Mouse (Mus musculus) erythroid progenitor cell, adult 5-6 weeks (primary cell): Measurements from ENCODE around the gene Slc41a3. TPM values are rescaled to one million over a fixed set of nuclear protein-coding genes. Genes with fewer than 3 reads are reported as not detected.
"Not testable (repeated sequence)": the region's sequence is repeated elsewhere in the genome, so short reads cannot be mapped to it uniquely, and the experiment has no call there.

Source experiments
- ATAC-seq: replicated peaks from 2 replicates; pipeline ENCODE4 v1.8.0; 2016; ENCODE audit warnings: moderate number of reproducible peaks, mild to moderate bottlenecking, moderate TSS enrichment, inconsistent platforms; ENCODE audit not compliant: poor library complexity, low FRiP score, severe bottlenecking
- total RNA-seq, 2 experiments: library from RNA; stranded (forward) in 1 of 2; stranded (reverse) in 1 of 2; fragments of 150-400 nt in 1 of 2; fragments of 186-747, 209-891 nt in 1 of 2; gene quantifications; 2 replicates each; pipeline versions ENCODE4 v1.2.3 to v1.2.4; 2015 to 2017; ENCODE audit warnings: low replicate concordance in 2 of 2

Gene Slc41a3
- total RNA-seq, 2 experiments from 2014 or later = 3.4 to 5.3 TPM

DNA sequence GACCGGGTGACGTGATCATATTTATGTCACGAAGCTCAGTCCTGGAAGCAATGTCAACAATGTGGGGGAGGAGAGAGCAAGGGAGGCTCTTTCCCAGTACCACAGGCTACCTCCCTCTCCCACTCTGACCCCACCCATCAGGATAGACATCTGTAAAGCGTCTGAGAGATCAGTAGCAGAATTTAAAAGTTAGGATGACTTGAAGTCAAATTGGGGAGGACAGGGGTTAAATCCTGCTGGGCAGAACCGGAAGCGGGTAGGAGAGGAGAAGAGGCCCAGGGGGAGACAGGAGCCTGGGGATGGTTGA lies 17.0 kb downstream of the Slc41a3 start:
- ATAC-seq = no peak

DNA sequence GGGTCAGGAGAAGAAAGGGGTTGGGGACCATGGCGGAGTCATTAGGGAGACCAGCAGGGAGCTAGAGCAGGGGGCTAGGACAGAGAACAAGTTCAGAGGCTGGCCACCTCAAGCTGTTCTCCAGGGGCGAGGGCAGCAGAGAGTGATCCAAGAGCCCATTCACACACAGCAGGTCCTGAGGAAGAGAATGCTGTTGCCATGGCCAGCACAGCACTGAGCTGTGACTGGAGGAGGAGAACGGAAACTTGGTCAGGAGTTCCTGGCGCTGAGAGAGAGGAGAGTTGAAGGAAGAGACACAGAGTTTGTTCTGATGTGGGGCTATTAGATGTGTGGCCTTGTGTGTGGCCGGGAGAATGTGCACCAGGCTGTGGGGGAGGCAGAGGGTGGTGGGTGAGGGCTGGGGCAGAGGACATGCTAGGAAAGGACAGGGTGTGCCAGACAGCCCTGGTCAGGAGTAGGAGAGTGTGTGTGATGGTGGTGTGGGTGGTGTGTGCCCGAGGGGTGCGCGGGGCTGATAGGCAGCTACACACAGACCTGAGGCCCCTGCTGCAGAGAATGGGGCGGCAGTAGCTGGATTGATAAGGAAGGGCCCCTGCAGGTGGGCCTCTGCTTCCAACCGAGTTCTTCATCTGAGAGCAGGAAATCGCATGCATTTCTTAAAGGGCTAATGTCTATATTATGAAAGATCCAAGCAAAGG lies 18.4 kb downstream of the Slc41a3 start:
- peak; percentile 48 for ATAC-seq

DNA sequence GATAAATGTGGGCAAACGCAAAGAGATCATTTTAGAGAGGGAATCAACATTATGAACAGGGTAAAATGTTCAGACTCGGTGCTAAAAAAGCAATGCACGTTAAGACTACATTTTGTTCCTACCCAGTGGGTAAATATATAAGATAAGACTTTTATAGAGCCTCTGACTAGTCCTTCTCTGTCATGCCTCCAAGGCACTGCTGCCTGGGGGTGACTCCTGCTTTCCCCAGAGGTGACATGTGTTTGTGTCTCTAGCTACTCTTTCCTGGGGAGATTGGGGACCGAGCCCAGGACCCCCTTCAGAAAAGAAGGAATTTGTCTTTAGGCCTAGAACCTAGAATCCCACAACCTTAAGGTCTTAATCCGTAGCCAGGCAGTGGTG lies 18.9 kb downstream of the Slc41a3 start:
- ATAC-seq = no peak

- no peak for ATAC-seq
These were observed 19.7 kb downstream of the Slc41a3 start for GRCm38 (mm10) chr6:90624184-90624583.

DNA sequence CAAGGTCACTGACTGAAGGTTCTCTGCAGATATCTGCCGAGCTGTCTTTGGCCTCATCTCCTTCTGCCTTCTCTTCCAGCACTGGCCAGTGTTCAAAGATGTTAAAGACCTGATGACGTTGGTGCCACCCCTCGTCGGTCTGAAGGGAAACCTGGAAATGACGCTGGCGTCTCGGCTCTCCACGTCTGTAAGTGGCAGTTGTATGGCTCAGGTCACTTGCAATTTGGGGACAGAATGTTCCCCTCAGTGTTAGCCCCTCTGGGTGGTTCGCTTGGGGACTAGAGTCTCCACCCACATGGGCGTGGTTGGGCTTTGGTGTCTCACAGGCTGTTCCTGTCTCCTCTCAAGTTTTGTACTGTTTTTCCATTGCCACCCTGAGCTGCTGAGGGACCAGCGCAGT lies 20.2 kb downstream of the Slc41a3 start:
- peak; percentile 69 for ATAC-seq

GRCm38 (mm10) chr6:90625207-90625994 lies 20.9 kb downstream of the Slc41a3 start:
- no peak for ATAC-seq

- no peak for ATAC-seq
These were observed 23.0 kb downstream of the Slc41a3 start for GRCm38 (mm10) chr6:90627556-90627955.

DNA sequence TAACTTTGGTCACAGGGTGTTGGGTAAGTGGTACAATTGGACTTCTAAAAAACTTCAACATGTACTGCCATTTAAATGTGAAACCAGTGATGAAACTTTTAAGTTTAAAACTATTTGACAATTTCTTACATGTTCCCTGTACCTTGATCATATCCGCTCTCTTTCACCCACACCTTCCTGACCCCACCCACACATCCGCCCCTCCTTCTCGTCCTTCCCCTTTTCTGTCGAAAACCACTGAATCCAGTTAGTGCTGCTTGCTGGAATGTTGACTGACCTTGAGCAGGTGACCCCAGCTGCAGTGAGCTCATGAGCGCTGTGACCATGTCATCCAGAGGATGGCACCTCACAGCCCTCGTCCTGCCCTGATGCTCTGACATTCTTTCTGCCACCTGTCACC lies 25.0 kb downstream of the Slc41a3 start:
- ATAC-seq = no peak

GRCm38 (mm10) chr6:90630427-90630826 lies 25.9 kb downstream of the Slc41a3 start:
- ATAC-seq = no peak

GRCm38 (mm10) chr6:90632526-90632925 lies 28.0 kb downstream of the Slc41a3 start:
- ATAC-seq = not testable (repeated sequence)

DNA sequence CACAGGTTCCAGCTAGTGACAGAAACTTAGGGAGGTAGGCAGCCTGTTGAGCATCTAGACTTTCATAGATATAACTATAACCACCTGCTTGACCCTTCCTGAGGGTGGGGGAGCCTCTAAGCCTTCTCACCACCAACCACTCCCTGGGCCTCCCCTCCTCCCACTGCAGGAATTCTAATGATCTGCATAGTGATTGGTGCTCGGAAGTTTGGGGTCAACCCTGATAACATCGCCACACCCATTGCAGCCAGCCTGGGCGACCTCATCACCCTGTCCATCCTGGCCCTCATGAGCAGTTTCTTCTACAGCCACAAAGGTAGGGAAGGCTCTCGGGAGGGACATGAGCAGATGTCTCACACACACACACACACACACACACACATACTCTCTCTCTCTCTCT lies 30.6 kb downstream of the Slc41a3 start:
- no peak for ATAC-seq

GRCm38 (mm10) chr6:90635611-90636010 lies 31.1 kb downstream of the Slc41a3 start:
- ATAC-seq = no peak

DNA sequence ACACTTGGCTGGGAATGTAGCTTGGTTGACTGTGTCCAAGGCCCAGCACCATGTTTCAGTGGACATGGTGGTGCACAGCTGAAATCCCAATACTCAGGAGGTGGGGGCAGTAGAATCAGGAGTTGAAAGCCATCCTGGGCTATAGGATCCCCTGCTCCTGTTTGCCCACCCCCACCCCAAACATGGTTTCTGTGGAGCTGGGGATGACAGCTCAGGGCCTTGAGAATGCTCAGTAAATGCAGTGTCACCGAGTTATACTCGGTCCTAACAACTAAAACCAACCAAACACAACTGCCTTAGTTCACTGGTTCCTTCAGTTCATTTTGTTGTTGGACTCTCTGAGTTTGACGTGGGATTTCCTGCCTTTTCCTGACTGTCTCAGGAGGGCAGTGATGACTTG lies 38.5 kb downstream of the Slc41a3 start:
- no peak for ATAC-seq

DNA sequence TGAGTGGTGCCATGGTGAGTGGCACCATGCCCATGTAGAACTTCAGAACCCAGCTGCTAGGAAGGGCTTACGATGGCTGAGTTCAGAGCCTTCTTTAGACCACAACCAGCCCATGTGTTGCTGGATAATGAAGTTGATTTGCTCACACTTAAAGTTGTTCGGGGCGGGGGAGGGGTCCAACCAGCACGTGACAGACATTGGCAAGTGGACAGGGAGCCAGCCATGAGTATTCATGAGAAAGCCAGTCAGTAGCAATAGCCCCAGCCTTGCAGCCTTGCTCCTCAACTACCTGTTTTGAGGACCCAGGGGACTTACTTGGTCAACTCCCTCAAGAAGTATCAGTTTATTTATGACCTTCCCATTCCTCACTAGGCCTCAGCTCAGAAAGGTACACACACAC lies 40.4 kb downstream of the Slc41a3 start:
- ATAC-seq = no peak

DNA sequence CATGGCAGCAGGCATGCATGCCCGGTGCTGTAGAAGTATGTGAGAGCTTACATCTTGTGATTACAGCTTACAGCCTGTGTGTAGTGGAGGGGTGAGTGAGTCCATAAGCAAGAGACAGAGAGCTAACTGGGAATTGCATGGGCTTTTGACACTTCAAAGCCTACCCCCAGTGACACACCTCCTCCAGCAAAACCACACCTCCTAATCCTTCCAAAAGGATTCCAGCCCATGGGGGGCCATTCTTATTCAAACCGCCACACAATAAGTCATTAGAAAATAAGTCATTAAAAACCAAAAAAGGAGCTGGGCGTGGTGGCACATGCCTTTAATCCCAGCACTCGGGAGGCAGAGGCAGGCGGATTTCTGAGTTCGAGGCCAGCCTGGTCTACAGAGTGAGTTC lies 43.9 kb downstream of the Slc41a3 start:
- no peak for ATAC-seq

GRCm38 (mm10) chr6:90649279-90649678 lies 44.8 kb downstream of the Slc41a3 start:
- ATAC-seq = no peak

GRCm38 (mm10) chr6:90650634-90651033 lies 46.1 kb downstream of the Slc41a3 start:
- ATAC-seq = no peak

DNA sequence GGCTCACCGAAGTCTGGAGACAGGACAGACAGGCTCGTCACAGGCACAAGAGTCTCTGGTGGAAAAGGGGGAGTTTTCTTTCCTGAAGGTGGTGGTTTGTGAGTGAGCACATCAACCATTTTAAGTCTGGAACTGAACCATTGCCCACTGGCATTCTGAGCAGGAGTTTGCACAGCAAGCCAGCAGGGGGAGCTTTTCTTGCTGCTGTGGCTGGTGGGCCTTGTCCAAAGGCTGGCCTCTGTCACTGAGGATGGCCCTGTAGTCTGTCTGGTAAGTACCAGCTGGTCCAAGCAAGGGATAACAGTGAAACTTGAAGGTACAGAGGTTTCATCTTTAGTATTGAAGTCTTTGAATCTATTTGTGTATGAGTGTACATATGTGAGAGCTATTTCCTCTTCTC lies 49.2 kb downstream of the Slc41a3 start:
- ATAC-seq = peak; percentile 63

DNA sequence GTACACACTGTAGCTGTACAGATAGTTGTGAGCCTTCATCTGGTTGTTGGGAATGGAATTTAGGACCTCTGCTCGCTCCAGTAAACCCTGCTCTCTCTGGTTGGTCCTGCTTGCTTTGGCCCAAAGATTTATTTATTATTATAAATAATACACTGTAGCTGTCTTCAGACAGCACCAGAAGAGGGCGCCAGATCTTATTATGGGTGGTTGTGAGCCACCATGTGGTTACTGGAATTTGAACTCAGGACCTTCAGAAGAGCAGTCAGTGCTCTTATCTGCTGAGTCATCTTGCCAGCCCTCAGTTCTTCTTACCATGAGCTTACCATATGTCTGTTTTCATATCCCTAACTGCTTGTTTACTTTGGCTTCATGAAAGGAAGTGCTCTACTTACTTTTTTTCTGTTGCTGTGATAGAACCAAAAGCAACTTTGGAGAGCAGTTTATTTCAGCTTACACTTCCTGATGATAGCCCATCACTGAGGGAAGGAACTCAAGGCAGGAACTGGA lies 51.9 kb downstream of the Slc41a3 start:
- ATAC-seq = not testable (repeated sequence)

- ATAC-seq = peak; percentile 65
These were observed 55.4 kb downstream of the Slc41a3 start for GRCm38 (mm10) chr6:90659913-90660312.

- no peak for ATAC-seq
These were observed 56.0 kb downstream of the Slc41a3 start for GRCm38 (mm10) chr6:90660398-90661028.
